Mouse (Mus musculus) bone marrow, adult 2 months (tissue): ENCODE data around the gene Gpbp1.

ENCODE experiments used
- CTCF ChIP-seq: fragments of 200-500 bp; IDR thresholded peaks from 2 replicates; pipeline ENCODE4 v1.5.1; 2011; ENCODE audit warnings: low read length, control low read depth; ENCODE audit not compliant: control insufficient read depth, insufficient read depth
- POLR2A ChIP-seq: fragments of 200-500 bp; IDR thresholded peaks from 2 replicates; pipeline ENCODE4 v1.6.1; 2011; ENCODE audit warnings: low read depth, mild to moderate bottlenecking, control low read depth, low read length, borderline replicate concordance; ENCODE audit not compliant: control insufficient read depth

DNA sequence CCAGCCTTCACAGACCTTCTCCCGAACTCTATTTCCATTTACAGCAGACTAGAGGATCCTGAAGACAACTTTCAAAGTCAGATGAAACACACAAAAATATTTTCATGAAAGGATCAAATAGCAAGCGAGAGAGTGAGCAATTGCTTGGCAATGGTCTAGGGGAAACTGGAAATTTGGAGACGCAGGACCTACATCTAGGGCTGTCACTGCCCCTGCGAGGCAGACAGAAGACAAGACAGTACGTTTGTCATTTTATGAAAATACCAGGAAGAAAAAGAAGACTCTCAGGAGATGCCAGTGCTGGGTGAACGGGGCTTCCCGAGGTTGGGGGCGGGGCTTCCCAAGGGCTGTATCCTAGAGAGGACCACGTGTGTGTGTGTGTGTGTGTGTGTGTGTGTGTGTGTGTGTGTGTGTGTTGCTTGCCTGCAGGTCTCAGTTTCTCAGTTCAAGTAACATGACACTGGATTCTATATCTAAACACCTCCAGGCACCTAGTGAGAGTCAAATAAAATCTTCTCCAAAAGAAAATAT is 83.0 kb downstream of the Gpbp1 start:
- TF ChIP-seq CTCF = no peak
- no peak for TF ChIP-seq POLR2A
